Mouse (Mus musculus) adrenal gland, postnatal 14 days (tissue): ENCODE measurements around the gene Csnk1g2. TPM values are rescaled to one million over a fixed set of nuclear protein-coding genes. Genes with fewer than 3 reads are reported as not detected.

Experiments used
- DNase-seq: peaks from one replicate; pipeline ENCODE4 v3.0.0; 2021; ENCODE audit warnings: mixed read lengths
- microRNA-seq, 2 experiments: library from miRNA; unstranded; fragments of <30 nt; microRNA quantifications; one replicate each; pipeline ENCODE4 v1.2.0; 2021
- total RNA-seq: library from RNA; stranded (reverse); gene quantifications from 2 replicates; pipeline ENCODE4 v1.2.3, GENCODE M21; 2021

Csnk1g2 gene
- total RNA-seq, 1 experiment from 2014 or later: 105 TPM

GRCm38 (mm10) chr10:80680260-80680696 lies 57.6 kb downstream of the Csnk1g2 start:
- no peak for DNase-seq

- no peak for DNase-seq
Measured at GRCm38 (mm10) chr10:80682003-80682402, 59.4 kb downstream of the Csnk1g2 start.

GRCm38 (mm10) chr10:80683647-80684046 lies 61.0 kb downstream of the Csnk1g2 start:
- DNase-seq: no peak

GRCm38 (mm10) chr10:80684214-80684613 lies 61.6 kb downstream of the Csnk1g2 start:
- DNase-seq: peak; percentile 88

- no peak for DNase-seq
Measured at GRCm38 (mm10) chr10:80684984-80685383, 62.3 kb downstream of the Csnk1g2 start.

- DNase-seq: no peak
Measured at GRCm38 (mm10) chr10:80686617-80687016, 64.0 kb downstream of the Csnk1g2 start.

GRCm38 (mm10) chr10:80687850-80688249 lies 65.2 kb downstream of the Csnk1g2 start:
- peak; percentile 83 for DNase-seq

Small RNA genes within 50 kb of the gene (microRNA-seq; reads per million reads assigned to microRNA genes)
- 0.76 to 2.1 reads per million in 2 experiments for gene Mir6912

Other genes with a start within 250 kb of the Csnk1g2 start
- gene Mex3d, start 235.2 kb upstream of the Csnk1g2 start, total RNA-seq: 21.8 and 22.8 TPM in 2 replicates
- gene Mbd3, start 223.3 kb upstream of the Csnk1g2 start, total RNA-seq: 106 and 116 TPM in 2 replicates
- gene Uqcr11, start 216.0 kb upstream of the Csnk1g2 start, total RNA-seq: 1,202 and 1,279 TPM in 2 replicates
- gene Tcf3, start 189.2 kb upstream of the Csnk1g2 start, total RNA-seq: 54.4 and 61.8 TPM in 2 replicates
- gene Onecut3, start 128.0 kb upstream of the Csnk1g2 start, total RNA-seq: not detected in 2 replicates
- 0.19 TPM in 2 replicates for gene Atp8b3, start 83.7 kb upstream of the Csnk1g2 start, total RNA-seq
- 40.9 and 46.4 TPM in 2 replicates for gene Rexo1, start 61.3 kb upstream of the Csnk1g2 start, total RNA-seq
- 10.1 and 11.6 TPM in 2 replicates for gene Klf16, start 45.5 kb upstream of the Csnk1g2 start, total RNA-seq
- 97.7 and 98.7 TPM in 2 replicates for gene Abhd17a, start 32.5 kb upstream of the Csnk1g2 start, total RNA-seq
- gene Scamp4, start 20.0 kb upstream of the Csnk1g2 start, total RNA-seq: 44.2 and 50.5 TPM in 2 replicates
- gene Adat3, start 20.0 kb upstream of the Csnk1g2 start, total RNA-seq: 3.1 and 4.9 TPM in 2 replicates
- 1.6 and 2.5 TPM in 2 replicates for gene Gm49322, start 16.8 kb upstream of the Csnk1g2 start, total RNA-seq
- gene Btbd2, start 34.2 kb downstream of the Csnk1g2 start, total RNA-seq: 53.5 and 58.0 TPM in 2 replicates
- 224 and 226 TPM in 2 replicates for gene Mknk2, start 55.3 kb downstream of the Csnk1g2 start, total RNA-seq
- gene Mob3a, start 79.1 kb downstream of the Csnk1g2 start, total RNA-seq: 12.8 and 24.1 TPM in 2 replicates
- 12.1 and 12.6 TPM in 2 replicates for gene Izumo4, start 79.3 kb downstream of the Csnk1g2 start, total RNA-seq
- 80.3 and 85.6 TPM in 2 replicates for gene Ap3d1, start 119.4 kb downstream of the Csnk1g2 start, total RNA-seq
- 82.3 and 90.7 TPM in 2 replicates for gene Dot1l, start 132.4 kb downstream of the Csnk1g2 start, total RNA-seq
- gene Sf3a2, start 175.4 kb downstream of the Csnk1g2 start, total RNA-seq: 47.6 and 52.2 TPM in 2 replicates
- gene Plekhj1, start 175.8 kb downstream of the Csnk1g2 start, total RNA-seq: 59.5 and 71.1 TPM in 2 replicates
- 0.74 and 0.94 TPM in 2 replicates for gene Amh, start 182.4 kb downstream of the Csnk1g2 start, total RNA-seq
- 2.8 and 3.1 TPM in 2 replicates for gene Jsrp1, start 190.7 kb downstream of the Csnk1g2 start, total RNA-seq
- gene Oaz1, start 203.8 kb downstream of the Csnk1g2 start, total RNA-seq: 734 and 741 TPM in 2 replicates
- gene Lingo3, start 221.2 kb downstream of the Csnk1g2 start, total RNA-seq: 1.0 and 1.2 TPM in 2 replicates
- 35.1 and 43.3 TPM in 2 replicates for gene Lsm7, start 232.4 kb downstream of the Csnk1g2 start, total RNA-seq
- 30.5 and 33.0 TPM in 2 replicates for gene Sppl2b, start 232.4 kb downstream of the Csnk1g2 start, total RNA-seq
- gene Tmprss9, start 249.0 kb downstream of the Csnk1g2 start, total RNA-seq: 0.11 TPM in 1 of 2 replicates, not detected in the other